Mouse (Mus musculus) neural tube, embryonic 15.5 days (tissue): ENCODE data around the gene Ss18l1. TPM values are rescaled to one million over a fixed set of nuclear protein-coding genes. Genes with fewer than 3 reads are reported as not detected.

Experiments
- ATAC-seq: fragments of 200-750 bp; cut with Nextera tagmentation; 2 replicates; pipeline ENCODE4 v1.8.0; 2017; ENCODE audit warnings: mild to moderate bottlenecking, moderate TSS enrichment, moderate library complexity; ENCODE audit not compliant: low FRiP score
- H3K27ac ChIP-seq: fragments of 300-500 bp; sonication (generic); replicated peaks from 2 replicates; pipeline ENCODE4 v1.5.1; 2015; ENCODE audit warnings: mild to moderate bottlenecking, inconsistent platforms
- H3K27me3 ChIP-seq: fragments of 300-500 bp; sonication (generic); replicated peaks from 2 replicates; pipeline ENCODE4 v1.6.1; 2015; ENCODE audit warnings: inconsistent platforms
- H3K36me3 ChIP-seq: fragments of 300-500 bp; sonication (generic); 2 replicates; pipeline ENCODE4 v1.6.1; 2015; ENCODE audit warnings: inconsistent platforms
- H3K4me1 ChIP-seq: fragments of 300-500 bp; sonication (generic); 2 replicates; pipeline ENCODE4 v1.6.1; 2015; ENCODE audit warnings: inconsistent platforms
- H3K4me2 ChIP-seq: fragments of 300-500 bp; sonication (generic); 2 replicates; pipeline ENCODE4 v1.6.1; 2015; ENCODE audit warnings: inconsistent platforms, mild to moderate bottlenecking, moderate library complexity
- H3K4me3 ChIP-seq: fragments of 300-500 bp; sonication (generic); replicated peaks from 2 replicates; pipeline ENCODE4 v1.5.1; 2015; ENCODE audit warnings: mild to moderate bottlenecking, inconsistent platforms
- H3K9ac ChIP-seq: fragments of 300-500 bp; sonication (generic); replicated peaks from 2 replicates; pipeline ENCODE4 v1.6.1; 2015; ENCODE audit warnings: mild to moderate bottlenecking, inconsistent platforms
- H3K9me3 ChIP-seq: fragments of 300-500 bp; sonication (generic); replicated peaks from 2 replicates; pipeline ENCODE4 v1.6.1; 2016; ENCODE audit warnings: inconsistent platforms
- WGBS: fragments of 180-500 bp; shearing (Covaris S2); methylation state at CpG from one replicate; pipeline ENCODE4 v1.1.7; 2015; ENCODE audit warnings: mixed read lengths; 5-methylcytosine and 5-hydroxymethylcytosine counted together
- polyA plus RNA-seq: library from polyadenylated mRNA; unstranded; fragments of >200 nt; fragmentation: Nextera tagmentation; extraction: Ambion mirVana; gene quantifications from 2 replicates; pipeline ENCODE4 v1.2.1, GENCODE M21; 2015

Gene Ss18l1
- polyA plus RNA-seq, 1 experiment from 2014 or later, result 49.9 TPM

DNA sequence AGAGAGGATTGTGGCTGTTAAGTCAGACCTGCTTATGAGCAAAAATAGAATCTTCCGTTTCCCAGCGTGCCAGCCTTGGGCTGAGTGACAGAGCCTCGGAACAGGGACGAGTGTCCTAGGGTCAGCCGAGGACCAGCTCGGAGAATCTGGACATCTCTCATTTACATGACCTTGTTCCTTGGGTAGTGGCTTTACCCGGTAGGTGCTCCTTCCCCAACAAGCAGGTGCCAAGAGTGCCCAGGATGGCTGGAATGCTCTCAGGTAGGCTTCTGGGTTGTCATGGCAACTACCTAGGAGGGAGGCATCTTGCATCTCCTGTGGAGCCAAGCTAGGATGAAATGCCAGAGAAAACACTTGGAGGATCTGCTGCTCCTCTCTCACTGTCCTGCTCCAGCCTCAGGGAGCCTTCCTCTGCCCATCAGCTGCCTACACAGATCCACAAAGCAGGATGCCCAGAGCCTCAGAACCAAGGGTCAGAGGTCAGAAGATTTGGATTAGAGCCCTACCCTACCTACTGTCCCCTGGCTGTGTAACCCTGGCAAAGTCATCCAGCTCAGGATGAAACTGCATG, 22.1 kb upstream of the Ss18l1 start:
- ATAC-seq, result no peak
- Histone ChIP-seq H3K36me3 (no peaks in the 10 kb centered on the region), H3K4me1 (peaks cover 7% of the 10 kb centered on the region), H3K27me3 (peaks cover 29% of the 10 kb centered on the region), H3K9ac (no peak overlapping the region), H3K27ac (no peak overlapping the region), H3K4me2 (no peak overlapping the region), H3K4me3 (no peak overlapping the region), H3K9me3 (no peaks in the 10 kb centered on the region)
- WGBS, result 81% methylated on average over 7 of the region's 7 CpGs

- Histone ChIP-seq H3K27ac (no peak overlapping the region), H3K9ac (no peak overlapping the region), H3K4me1 (peaks cover 9% of the 10 kb centered on the region), H3K4me3 (no peak overlapping the region), H3K4me2 (no peak overlapping the region), H3K9me3 (no peaks in the 10 kb centered on the region), H3K27me3 (peaks cover 29% of the 10 kb centered on the region), H3K36me3 (no peaks in the 10 kb centered on the region)
- ATAC-seq, result no peak
- WGBS, result 84% methylated on average over 8 of the region's 8 CpGs
These were observed 21.4 kb upstream of the Ss18l1 start for GRCm38 (mm10) chr2:180020919-180021318.

DNA sequence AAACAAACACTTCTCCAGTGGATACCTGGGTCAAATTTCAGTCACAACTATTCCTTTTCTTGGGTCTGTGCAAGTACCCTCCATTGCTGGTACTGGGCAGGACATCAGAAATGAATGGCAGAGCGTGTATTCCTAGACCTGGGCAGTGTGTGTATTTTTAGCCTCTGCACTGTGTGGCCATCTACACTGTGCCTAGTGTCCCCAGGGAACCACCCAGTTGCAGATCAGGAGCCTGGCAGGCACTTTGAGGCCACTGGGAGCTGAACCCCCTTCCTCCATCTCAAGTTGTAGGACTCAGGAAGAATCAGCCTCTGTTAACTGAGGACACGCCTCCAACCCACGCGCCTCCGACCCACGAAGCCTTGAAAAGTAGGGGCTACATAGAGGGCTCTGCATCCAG, 19.6 kb upstream of the Ss18l1 start:
- no peak for ATAC-seq
- 64% methylated on average over 6 of the region's 6 CpGs for WGBS
- 0 out of 2 replicates have a peak, but pooled peaks cover 3% of the 10 kb centered on the region for H3K36me3 ChIP-seq
- no peak overlapping the region for H3K27ac ChIP-seq
- no peak overlapping the region for H3K4me3 ChIP-seq
- no peaks in the 10 kb centered on the region for H3K9me3 ChIP-seq
- H3K27me3 ChIP-seq, result peaks cover 29% of the 10 kb centered on the region
- peaks cover 28% of the 10 kb centered on the region for H3K4me1 ChIP-seq
- H3K9ac ChIP-seq, result no peak overlapping the region
- H3K4me2 ChIP-seq, result no peak overlapping the region

DNA sequence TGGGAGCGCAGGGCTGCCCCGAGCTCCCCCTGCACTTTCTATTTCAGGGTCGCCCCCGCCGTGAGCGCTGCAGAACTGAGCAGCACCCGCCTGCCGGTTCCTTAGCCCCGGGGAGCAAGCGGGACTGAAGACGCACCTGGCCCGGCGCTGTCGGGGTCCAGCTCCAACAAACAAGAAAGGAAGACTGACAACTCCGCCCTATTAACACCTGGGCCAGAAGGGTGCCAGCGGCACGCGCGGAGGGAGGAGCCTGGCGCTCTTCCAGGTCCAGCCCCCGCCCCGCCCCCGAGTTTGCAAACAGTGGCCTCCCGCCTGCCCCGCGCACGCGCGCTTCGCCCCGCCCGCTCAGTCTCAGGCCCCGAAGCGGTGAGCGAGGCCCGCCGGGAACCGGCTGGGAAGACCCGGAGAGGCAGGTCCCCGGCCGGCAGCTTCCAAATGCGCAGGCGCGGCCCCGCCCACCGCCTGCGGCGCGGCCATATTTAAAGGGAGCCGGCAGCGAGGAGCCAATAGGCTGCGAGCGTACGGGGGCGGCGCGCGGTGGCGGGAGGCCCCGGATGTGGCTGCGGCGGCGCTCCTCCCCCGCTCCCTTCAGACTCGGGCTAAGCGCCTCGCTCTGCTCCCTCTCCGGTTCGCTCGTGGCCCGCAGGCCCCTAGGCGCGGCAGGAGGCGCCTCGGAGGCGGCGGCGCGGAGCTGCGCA, 17.8 kb upstream of the Ss18l1 start, which contains the start of gene Lsm14b:
Gene Lsm14b (plus strand): TSS at position 587 of the 698 bp plus-strand sequence.
- no peaks in the 10 kb centered on the region for H3K9me3 ChIP-seq
- peak within 1 kb of the TSS; percentile 97 for H3K27ac ChIP-seq
- peak; percentile 94 for ATAC-seq
- peaks cover 44% of the 10 kb centered on the region for H3K4me1 ChIP-seq
- peaks cover 21% of the 10 kb centered on the region for H3K36me3 ChIP-seq
- peak within 1 kb of the TSS; percentile 96 for H3K9ac ChIP-seq
- H3K27me3 ChIP-seq, result peaks cover 29% of the 10 kb centered on the region
- peak within 1 kb of the TSS; percentile 95 for H3K4me2 ChIP-seq
- peak within 1 kb of the TSS; percentile 94 for H3K4me3 ChIP-seq
- WGBS, result under 1% methylated on average over 66 of the region's 80 CpGs

DNA sequence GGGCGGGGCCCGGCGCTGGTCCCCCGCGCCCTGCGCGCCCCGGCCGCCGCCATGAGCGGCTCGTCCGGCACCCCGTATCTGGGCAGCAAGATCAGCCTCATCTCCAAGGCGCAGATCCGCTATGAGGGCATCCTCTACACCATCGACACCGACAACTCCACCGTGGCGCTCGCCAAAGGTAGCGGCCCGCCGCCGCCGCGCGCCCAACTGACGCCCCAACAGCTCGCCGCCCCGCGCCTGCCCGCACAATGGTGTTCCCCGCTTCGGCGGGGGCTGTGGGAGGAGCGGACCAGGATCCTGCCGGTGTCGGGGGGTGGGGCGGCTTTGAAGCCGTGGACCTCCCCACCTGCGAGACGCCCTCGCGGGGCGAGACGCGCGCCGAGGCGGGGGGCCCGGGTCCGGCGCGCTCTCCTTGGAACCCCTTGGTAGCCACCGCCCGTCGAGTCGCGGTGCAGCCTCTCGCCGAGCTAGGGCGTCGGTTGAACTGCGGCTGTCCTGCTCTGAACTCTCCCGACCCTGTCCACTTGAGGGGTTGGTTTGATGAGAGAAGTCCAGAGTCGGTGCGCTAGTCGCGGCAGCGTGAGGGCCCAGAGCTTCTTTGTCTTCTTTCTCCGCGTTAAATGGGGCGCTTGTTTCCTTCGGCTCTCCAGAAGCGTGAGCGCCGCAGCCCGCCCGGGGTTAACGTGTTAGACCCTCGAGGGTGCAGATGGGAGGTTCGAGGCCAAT, 17.0 kb upstream of the Ss18l1 start:
- Histone ChIP-seq H3K27ac (peak overlapping the region; percentile 97), H3K36me3 (peaks cover 28% of the 10 kb centered on the region), H3K4me2 (peak overlapping the region; percentile 95), H3K27me3 (peaks cover 27% of the 10 kb centered on the region), H3K4me1 (peaks cover 44% of the 10 kb centered on the region), H3K9me3 (no peaks in the 10 kb centered on the region), H3K4me3 (peak overlapping the region; percentile 94), H3K9ac (peak overlapping the region; percentile 96)
- peak; percentile 65 for ATAC-seq
- under 1% methylated on average over 74 of the region's 84 CpGs for WGBS

DNA sequence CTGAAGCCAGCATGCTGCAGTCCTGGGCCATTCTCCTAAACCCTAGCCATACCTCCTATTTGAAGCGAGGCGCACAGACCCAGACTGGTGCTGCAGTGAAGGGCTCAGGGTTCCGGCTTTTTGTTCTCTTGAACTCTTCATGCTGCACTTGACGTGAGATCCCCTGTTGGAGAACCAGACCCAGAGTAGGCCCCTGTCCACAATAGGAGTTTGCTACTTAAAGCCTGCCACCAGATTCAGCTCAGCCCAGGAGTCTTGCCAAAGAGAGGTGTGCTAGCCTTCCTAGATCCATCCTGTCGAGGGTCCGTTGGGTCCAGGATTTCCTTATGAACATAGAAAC, 16.5 kb upstream of the Ss18l1 start:
- 6% methylated on average over 6 of the region's 6 CpGs for WGBS
- H3K27ac ChIP-seq, result peak overlapping the region; percentile 97
- H3K36me3 ChIP-seq, result peaks cover 33% of the 10 kb centered on the region
- H3K4me3 ChIP-seq, result peak overlapping the region; percentile 94
- peak overlapping the region; percentile 96 for H3K9ac ChIP-seq
- peaks cover 44% of the 10 kb centered on the region for H3K4me1 ChIP-seq
- no peaks in the 10 kb centered on the region for H3K9me3 ChIP-seq
- H3K4me2 ChIP-seq, result peak overlapping the region; percentile 95
- ATAC-seq, result no peak
- H3K27me3 ChIP-seq, result peaks cover 22% of the 10 kb centered on the region

DNA sequence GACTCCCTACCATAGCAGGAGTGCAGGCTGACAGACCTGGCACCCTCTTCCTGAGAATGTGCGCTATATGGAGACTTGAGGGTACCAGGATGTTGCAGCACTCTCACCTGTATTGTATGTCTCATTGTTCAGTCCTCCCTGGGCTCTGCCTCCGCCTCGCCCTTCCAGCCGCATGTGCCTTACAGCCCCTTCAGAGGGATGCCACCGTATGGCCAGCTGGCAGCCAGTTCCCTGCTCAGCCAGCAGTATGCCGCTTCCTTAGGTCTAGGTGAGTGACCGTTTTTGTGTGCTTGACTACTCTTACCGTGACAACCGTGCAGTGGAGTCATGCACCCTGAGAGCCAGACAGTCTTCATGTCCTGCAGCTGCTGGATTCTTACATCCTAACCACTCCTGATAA, 14.5 kb upstream of the Ss18l1 start:
- Histone ChIP-seq H3K27ac (no peak overlapping the region), H3K4me1 (peaks cover 44% of the 10 kb centered on the region), H3K4me3 (peak overlapping the region; percentile 94), H3K4me2 (peak overlapping the region; percentile 95), H3K27me3 (peaks cover 6% of the 10 kb centered on the region), H3K9me3 (no peaks in the 10 kb centered on the region), H3K9ac (peak overlapping the region; percentile 96; the same call in 1 of the 2 replicates), H3K36me3 (peaks cover 52% of the 10 kb centered on the region)
- WGBS, result 67% methylated on average over 9 of the region's 9 CpGs
- no peak for ATAC-seq

DNA sequence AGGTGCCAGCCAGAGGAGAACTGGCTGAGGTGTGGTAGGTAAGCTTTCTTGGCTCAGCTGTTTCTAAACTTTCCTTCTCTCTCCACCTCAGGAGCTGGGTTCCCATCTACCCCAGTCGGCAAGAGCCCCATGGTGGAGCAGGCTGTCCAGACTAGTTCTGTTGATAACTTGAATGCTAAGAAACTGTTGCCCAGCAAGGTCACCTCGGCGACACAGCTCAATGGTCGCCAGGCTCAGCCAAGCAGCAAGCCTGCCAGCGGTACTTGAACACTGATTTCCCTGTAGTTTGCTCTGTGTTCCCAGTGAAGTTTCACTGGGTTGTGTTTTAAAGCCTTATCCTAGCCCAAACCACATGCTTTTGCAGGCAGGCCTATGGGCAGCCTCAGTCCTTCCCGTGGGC, 11.0 kb upstream of the Ss18l1 start:
- H3K9me3 ChIP-seq, result no peaks in the 10 kb centered on the region
- H3K36me3 ChIP-seq, result peaks cover 87% of the 10 kb centered on the region
- WGBS, result 84% methylated on average over 6 of the region's 6 CpGs
- ATAC-seq, result no peak
- no peak overlapping the region for H3K27ac ChIP-seq
- no peak overlapping the region for H3K4me2 ChIP-seq
- H3K4me3 ChIP-seq, result no peak overlapping the region
- H3K9ac ChIP-seq, result no peak overlapping the region
- H3K4me1 ChIP-seq, result peaks cover 37% of the 10 kb centered on the region
- H3K27me3 ChIP-seq, result no peaks in the 10 kb centered on the region

GRCm38 (mm10) chr2:180032925-180033324, 9.4 kb upstream of the Ss18l1 start:
- Histone ChIP-seq H3K9ac (no peak overlapping the region), H3K9me3 (no peaks in the 10 kb centered on the region), H3K27ac (no peak overlapping the region), H3K4me2 (no peak overlapping the region), H3K4me3 (no peak overlapping the region), H3K36me3 (peaks cover 99% of the 10 kb centered on the region), H3K27me3 (no peaks in the 10 kb centered on the region), H3K4me1 (peaks cover 21% of the 10 kb centered on the region)
- WGBS, result 74% methylated on average over 3 of the region's 3 CpGs
- no peak for ATAC-seq

- Histone ChIP-seq H3K36me3 (peaks cover 99% of the 10 kb centered on the region), H3K9ac (no peak overlapping the region), H3K27me3 (no peaks in the 10 kb centered on the region), H3K4me1 (peaks cover 10% of the 10 kb centered on the region), H3K4me2 (no peak overlapping the region), H3K9me3 (no peaks in the 10 kb centered on the region), H3K4me3 (no peak overlapping the region), H3K27ac (no peak overlapping the region)
- no peak for ATAC-seq
- 62% methylated on average over 3 of the region's 3 CpGs for WGBS
These were observed 8.4 kb upstream of the Ss18l1 start for GRCm38 (mm10) chr2:180033956-180034355.

GRCm38 (mm10) chr2:180034753-180035152, 7.6 kb upstream of the Ss18l1 start:
- WGBS, result 75% methylated on average over 5 of the region's 5 CpGs
- Histone ChIP-seq H3K4me3 (no peak overlapping the region), H3K27ac (no peak overlapping the region), H3K4me1 (peaks cover 10% of the 10 kb centered on the region), H3K4me2 (no peak overlapping the region), H3K9ac (no peak overlapping the region), H3K36me3 (peaks cover 92% of the 10 kb centered on the region), H3K9me3 (no peaks in the 10 kb centered on the region), H3K27me3 (no peaks in the 10 kb centered on the region)
- ATAC-seq, result no peak

- Histone ChIP-seq H3K4me3 (peak overlapping the region; percentile 98), H3K4me2 (peak overlapping the region; percentile 83), H3K27me3 (no peaks in the 10 kb centered on the region), H3K27ac (no peak overlapping the region), H3K9me3 (no peaks in the 10 kb centered on the region), H3K4me1 (peaks cover 44% of the 10 kb centered on the region), H3K36me3 (peaks cover 36% of the 10 kb centered on the region), H3K9ac (peak overlapping the region; percentile 97)
- no peak for ATAC-seq
- WGBS, result 60% methylated on average over 6 of the region's 6 CpGs
These were observed 1.9 kb upstream of the Ss18l1 start for GRCm38 (mm10) chr2:180040406-180040805.
